Comparison of ENCODE assay signal across 8 mouse cellular contexts in genomic region chr15:50997209-50997763, GRCm38 (mm10).
A peak's percentile ranks its signal among the peaks of the same experiment; 100 is the strongest.
DNase-seq lines count a peak whose midpoint lies in the region; ATAC-seq and TF ChIP-seq lines count a peak whose summit lies in the region.

No protein-coding gene starts in this region.

- H3K9ac ChIP-seq in embryonic facial prominence, embryonic 13.5 days: no peak overlapping the region
- no peak overlapping the region for H3K9ac ChIP-seq in stomach, embryonic 16.5 days (ENCODE audit: low read length)

- WGBS in embryonic facial prominence, embryonic 13.5 days: 43% methylated on average over 11 of the region's 11 CpGs
- WGBS in stomach, embryonic 16.5 days: 57% methylated on average over 11 of the region's 11 CpGs

- TF ChIP-seq CTCF in C2C12 (IDR thresholded peaks at IDR 0.05; ENCODE audit: control insufficient read depth, insufficient read depth, insufficient read length): no peak

- H3K4me3 ChIP-seq in C2C12 (ENCODE audit: insufficient read depth, poor library complexity, severe bottlenecking): no peak overlapping the region
- no peak overlapping the region for H3K4me3 ChIP-seq in embryonic facial prominence, embryonic 13.5 days
- H3K4me3 ChIP-seq in stomach, embryonic 16.5 days (replicated peaks; ENCODE audit: low read length): no peak overlapping the region

- H3K9me3 ChIP-seq in embryonic facial prominence, embryonic 13.5 days: no peaks in the 10 kb centered on the region
- H3K9me3 ChIP-seq in stomach, embryonic 16.5 days (replicated peaks; ENCODE audit: control insufficient read depth, low read length): no peaks in the 10 kb centered on the region

- H3K27me3 ChIP-seq in C2C12 (ENCODE audit: control insufficient read depth, insufficient read depth, insufficient read length): no peaks in the 10 kb centered on the region
- H3K27me3 ChIP-seq in embryonic facial prominence, embryonic 13.5 days: no peaks in the 10 kb centered on the region
- H3K27me3 ChIP-seq in stomach, embryonic 16.5 days (ENCODE audit: control insufficient read depth, insufficient read depth, low read length): no peaks in the 10 kb centered on the region

- H3ac ChIP-seq in C2C12 (ENCODE audit: control insufficient read depth, insufficient read length, low read depth): no peak overlapping the region

- H3K79me2 ChIP-seq in C2C12 (ENCODE audit: control insufficient read depth, insufficient read depth): no peaks in the 10 kb centered on the region

- no peaks in the 10 kb centered on the region for H3K36me3 ChIP-seq in C2C12 (ENCODE audit: control insufficient read depth, insufficient read depth)
- no peaks in the 10 kb centered on the region for H3K36me3 ChIP-seq in embryonic facial prominence, embryonic 13.5 days
- H3K36me3 ChIP-seq in stomach, embryonic 16.5 days (ENCODE audit: control insufficient read depth, insufficient read depth, low read length): no peaks in the 10 kb centered on the region

- H3K27ac ChIP-seq in embryonic facial prominence, embryonic 13.5 days: peak overlapping the region; percentile 80
- no peak overlapping the region for H3K27ac ChIP-seq in stomach, embryonic 16.5 days (ENCODE audit: low read length)

- peaks cover 16% of the 10 kb centered on the region for H3K4me1 ChIP-seq in embryonic facial prominence, embryonic 13.5 days
- H3K4me1 ChIP-seq in stomach, embryonic 16.5 days (ENCODE audit: control insufficient read depth, insufficient read depth, low read length): no peaks in the 10 kb centered on the region

- ATAC-seq in embryonic facial prominence, embryonic 13.5 days (ENCODE audit: insufficient number of reproducible peaks, insufficient read depth, low FRiP score, low TSS enrichment, low read depth): peak; percentile 67
- ATAC-seq in megakaryocyte progenitor cell, adult 5-6 weeks (replicated peaks; ENCODE audit: poor library complexity): peak; percentile 100
- ATAC-seq in stomach, embryonic 16.5 days (ENCODE audit: insufficient read depth, low FRiP score): peak; percentile 44; the same call in 1 of the 2 replicates
- no peak for ATAC-seq in erythroid progenitor cell, adult 5-6 weeks (replicated peaks; ENCODE audit: low FRiP score, poor library complexity, severe bottlenecking)

- DNase-seq in adrenal gland, adult (ENCODE audit: inconsistent age in 2 of 2, low spot score in 1 of 2): peak; percentile 82 to 91
- peak; percentile 34 to 44 for DNase-seq in heart, adult 9 months (ENCODE audit: low spot score in 2 of 2)
- peak; percentile 38 to 75 for DNase-seq in layer of hippocampus, adult 18-20 months (ENCODE audit: low spot score in 2 of 2)

- peak overlapping the region; percentile 41 for H3K4me2 ChIP-seq in embryonic facial prominence, embryonic 13.5 days
- no peak overlapping the region for H3K4me2 ChIP-seq in stomach, embryonic 16.5 days (ENCODE audit: low read depth, low read length)

- no peaks in the 10 kb centered on the region for H3K79me3 ChIP-seq in C2C12 (ENCODE audit: low read depth)

TF ChIP-seq in C2C12, 6 proteins besides CTCF, POLR2A, EP300 and RAD21:
- TF ChIP-seq CEBPB (IDR thresholded peaks at IDR 0.05; ENCODE audit: low read depth) (no peak), USF1 (IDR thresholded peaks at IDR 0.05; ENCODE audit: low read depth) (peak; percentile 68), MYOG (IDR thresholded peaks at IDR 0.05; ENCODE audit: control insufficient read depth, extremely low read depth, insufficient read length) (no peak)
